Mouse (Mus musculus) liver, embryonic 14.5 days (tissue): ENCODE results near the gene Gm31571. TPM values are rescaled to one million over a fixed set of nuclear protein-coding genes. Genes with fewer than 3 reads are reported as not detected.
"Not testable (repeated sequence)": the region's sequence is repeated elsewhere in the genome, so short reads cannot be mapped to it uniquely, and the experiment has no call there.

Experiments used
- ATAC-seq: fragments of 200-750 bp; cut with Nextera tagmentation; 2 replicates; pipeline ENCODE4 v1.8.0; 2017; ENCODE audit warnings: moderate number of reproducible peaks, mild to moderate bottlenecking, moderate library complexity; ENCODE audit not compliant: insufficient read depth
- DNase-seq, 3 experiments: peaks; one replicate each; pipeline ENCODE4 v3.0.0-alpha.2; 2012 to 2013; ENCODE audit warnings: low read depth in 3 of 3, low spot score in 3 of 3
- H3K27ac ChIP-seq: fragments of 300-500 bp; sonication (generic); 2 replicates; pipeline ENCODE4 v1.5.1; 2014; ENCODE audit warnings: moderate library complexity, mild to moderate bottlenecking, control low read depth, inconsistent platforms
- H3K27me3 ChIP-seq: fragments of 300-500 bp; sonication (generic); 2 replicates; pipeline ENCODE4 v1.6.1; 2014; ENCODE audit warnings: mild to moderate bottlenecking, low read length, moderate library complexity; ENCODE audit not compliant: control insufficient read depth, insufficient read depth
- H3K36me3 ChIP-seq: fragments of 300-500 bp; sonication (generic); replicated peaks from 2 replicates; pipeline ENCODE4 v1.6.1; 2014; ENCODE audit warnings: low read depth; ENCODE audit not compliant: control insufficient read depth, insufficient read depth
- H3K4me1 ChIP-seq, 2 experiments: fragments of 200-500 bp in 1 of 2; fragments of 300-500 bp in 1 of 2; sonication (generic) in 1 of 2; replicated peaks; 2 replicates each; pipeline ENCODE4 v1.6.1; 2012 to 2014; ENCODE audit warnings: antibody characterized with exemption in 1 of 2, inconsistent platforms in 1 of 2, low read length in 1 of 2; ENCODE audit not compliant: control insufficient read depth in 2 of 2, insufficient read depth in 2 of 2
- H3K4me2 ChIP-seq: fragments of 300-500 bp; sonication (generic); 2 replicates; pipeline ENCODE4 v1.6.1; 2014; ENCODE audit warnings: low read depth, mild to moderate bottlenecking, control low read depth, moderate library complexity
- H3K4me3 ChIP-seq, 2 experiments: fragments of 200-500 bp in 1 of 2; fragments of 300-500 bp in 1 of 2; sonication (generic) in 1 of 2; 2 replicates each; pipeline ENCODE4 v1.5.1; 2012 to 2014; ENCODE audit warnings: low read depth in 2 of 2, low read length in 2 of 2, mild to moderate bottlenecking in 2 of 2, control low read depth in 1 of 2, inconsistent platforms in 1 of 2, moderate library complexity in 1 of 2; ENCODE audit not compliant: insufficient read depth in 1 of 2
- H3K9ac ChIP-seq: fragments of 300-500 bp; sonication (generic); replicated peaks from 2 replicates; pipeline ENCODE4 v1.6.1; 2014; ENCODE audit warnings: mild to moderate bottlenecking, control low read depth, moderate library complexity
- H3K9me3 ChIP-seq: fragments of 300-500 bp; sonication (generic); 2 replicates; pipeline ENCODE4 v1.6.1; 2016; ENCODE audit warnings: low read length, mixed read lengths; ENCODE audit not compliant: control insufficient read depth
- WGBS: fragments of 180-500 bp; shearing (Covaris S2); extraction: QIAGEN DNeasy Blood & Tissue Kit; methylation state at CpG from one replicate; pipeline ENCODE4 v1.1.7; 2014; ENCODE audit not compliant: insufficient replicate concordance; 5-methylcytosine and 5-hydroxymethylcytosine counted together
- polyA plus RNA-seq, 2 experiments: library from polyadenylated mRNA; depleted of rRNA in 1 of 2; stranded (reverse) in 1 of 2; unstranded in 1 of 2; fragments of >200 nt; fragmentation: Nextera tagmentation in 1 of 2; extraction: Ambion mirVana in 1 of 2; gene quantifications; 2 replicates each; pipeline versions ENCODE4 v1.2.1 to v1.2.3; 2012 to 2014

Gm31571 gene
- polyA plus RNA-seq (2012; rRNA removed): not detected in 2 replicates
- polyA plus RNA-seq (2014; fragmentation: Nextera tagmentation; extraction: Ambion mirVana): not detected in 2 replicates

DNA sequence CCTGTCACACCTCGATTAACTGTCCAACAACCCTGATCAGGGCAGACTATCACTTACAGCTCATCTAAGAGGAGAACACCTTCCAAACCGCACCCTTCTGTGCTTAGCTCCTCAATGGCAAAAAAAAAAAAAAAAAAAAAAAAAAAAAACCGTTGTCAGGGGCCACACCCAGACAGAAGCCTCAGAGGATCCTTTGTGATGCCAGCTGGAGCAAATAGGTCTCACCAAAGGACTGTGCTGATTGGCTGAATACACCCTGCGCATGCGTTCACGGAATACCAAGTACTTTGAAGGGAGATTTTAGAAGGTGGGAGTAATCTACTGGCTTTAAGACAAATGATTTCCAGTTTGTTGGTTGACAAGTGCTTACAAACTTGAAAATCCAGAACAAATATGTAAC lies at the start of gene Gm31571:
Gm31571 (minus strand) TSS at position 101 of the 400 bp plus-strand sequence.
- not testable (repeated sequence) for H3K4me2 ChIP-seq, H3K9ac ChIP-seq, H3K36me3 ChIP-seq, H3K27ac ChIP-seq, H3K4me3 ChIP-seq, DNase-seq, ATAC-seq, H3K4me1 ChIP-seq, H3K27me3 ChIP-seq, H3K9me3 ChIP-seq
- WGBS: no CpG with 5 or more reads among the region's 6 CpGs
